Mouse (Mus musculus) thymus, postnatal 36 days (tissue): Measurements from ENCODE around the gene Siglece.
A peak's percentile ranks its signal among the peaks of the same experiment; 100 is the strongest.
"Not testable (repeated sequence)": the region's sequence is repeated elsewhere in the genome, so short reads cannot be mapped to it uniquely, and the experiment has no call there.

Experiments
- DNase-seq, 2 experiments: peaks; one replicate each; pipeline ENCODE4 v3.0.0; 2022; ENCODE audit warnings: mixed read lengths in 2 of 2

Gene Siglece

GRCm38 (mm10) chr7:43660002-43660401 is at the start of gene Siglece:
Gene Siglece (minus strand): TSS chr7:43660161.
- no peak for DNase-seq

GRCm38 (mm10) chr7:43690118-43690517 is 30.2 kb upstream of the Siglece start, which contains the start of gene Klk14:
Gene Klk14 (plus strand): TSS chr7:43690418.
- no peak for DNase-seq

GRCm38 (mm10) chr7:43685088-43685487 is 25.1 kb upstream of the Siglece start:
- DNase-seq, result no peak

- DNase-seq, result not testable (repeated sequence)
Observed at GRCm38 (mm10) chr7:43682511-43682910, 22.6 kb upstream of the Siglece start.

DNA sequence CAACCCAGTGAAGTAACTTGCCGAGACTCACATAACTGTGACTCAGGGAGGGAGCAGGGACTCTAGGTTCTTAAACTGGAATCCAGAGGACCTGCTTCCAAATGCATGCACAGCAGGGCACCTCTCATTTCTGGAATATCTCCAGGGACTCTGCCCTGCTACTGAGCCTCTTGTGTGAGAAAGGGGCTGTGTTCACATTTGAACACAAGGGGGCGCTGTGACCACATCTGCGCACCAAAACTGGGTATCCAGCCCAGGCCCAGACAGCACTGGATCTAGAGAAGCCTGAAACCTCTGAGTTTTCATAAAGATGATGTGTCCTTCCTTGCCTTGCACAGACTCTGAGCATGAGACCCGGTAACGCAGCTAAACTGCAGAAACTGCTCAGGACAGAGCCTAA is 21.0 kb upstream of the Siglece start:
- DNase-seq, result peak; percentile 25 to 41

DNA sequence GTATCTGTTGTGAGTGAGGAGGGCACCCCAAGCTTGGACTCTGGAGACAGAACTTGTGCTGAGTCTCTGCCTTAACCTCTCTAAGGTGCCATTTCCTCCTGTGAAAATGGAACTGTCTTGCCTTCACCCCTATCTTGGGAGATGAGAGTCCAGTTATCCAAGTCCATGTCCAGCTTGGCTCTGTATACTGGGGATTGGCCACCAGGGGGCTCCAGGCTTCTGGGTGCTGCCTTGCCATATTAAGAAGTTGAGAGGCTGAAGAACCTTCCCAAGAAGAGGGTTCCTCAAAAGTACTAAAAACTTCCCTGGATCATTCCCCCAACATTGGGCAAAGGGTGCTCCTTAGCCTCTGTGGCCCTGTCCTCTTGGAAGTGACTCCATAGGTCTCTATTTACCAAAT is 18.6 kb upstream of the Siglece start:
- peak; percentile 17 to 31 for DNase-seq

DNA sequence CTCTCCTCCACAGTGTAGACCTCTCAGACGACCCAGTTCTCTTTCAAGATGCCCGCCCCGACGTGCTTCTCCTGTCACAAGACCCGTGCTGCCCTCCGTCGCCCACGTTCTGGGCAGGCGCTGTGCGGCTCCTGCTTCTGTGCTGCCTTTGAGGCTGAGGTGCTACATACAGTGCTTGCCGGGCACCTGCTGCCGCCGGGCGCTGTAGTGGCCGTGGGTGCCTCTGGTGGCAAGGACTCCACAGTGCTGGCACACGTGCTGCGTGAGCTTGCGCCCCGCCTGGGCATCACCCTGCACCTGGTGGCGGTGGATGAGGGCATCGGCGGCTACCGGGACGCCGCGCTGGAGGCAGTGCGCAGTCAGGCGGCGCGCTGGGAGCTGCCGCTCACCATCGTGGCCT is 15.1 kb upstream of the Siglece start:
- DNase-seq, result no peak

DNA sequence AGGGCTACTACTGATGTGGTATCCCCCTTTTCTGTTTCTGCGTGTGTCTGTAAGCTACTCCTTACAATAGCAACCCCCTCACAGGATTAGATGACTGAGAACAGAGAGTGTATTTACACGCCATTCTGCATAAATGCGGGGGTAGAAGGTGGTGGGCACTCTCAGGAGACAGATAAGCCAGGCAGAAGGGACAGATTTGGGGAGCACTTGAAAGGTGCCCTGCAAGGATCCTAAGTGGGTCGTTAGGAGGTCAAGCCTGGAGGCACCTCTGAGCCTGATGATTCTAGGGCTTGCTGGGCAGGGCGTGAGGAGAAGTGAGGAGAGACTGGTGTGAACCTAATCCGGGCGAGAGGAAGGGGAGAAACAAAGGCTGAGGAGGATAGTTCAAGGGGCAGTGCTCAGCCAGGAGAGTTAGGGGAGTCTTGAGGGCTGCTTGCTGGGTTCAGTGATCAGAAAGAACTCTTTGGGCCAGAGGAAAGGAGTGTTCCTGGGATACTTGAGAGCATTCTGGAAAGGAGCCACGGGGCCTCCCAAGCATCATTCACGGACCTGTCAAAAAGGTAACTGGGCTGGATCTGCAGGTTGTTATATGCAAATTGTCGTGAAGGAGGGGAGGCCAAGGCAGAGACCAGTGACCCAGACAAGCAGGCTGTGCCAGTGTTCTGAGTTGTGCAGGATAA is 12.8 kb upstream of the Siglece start:
- no peak for DNase-seq

DNA sequence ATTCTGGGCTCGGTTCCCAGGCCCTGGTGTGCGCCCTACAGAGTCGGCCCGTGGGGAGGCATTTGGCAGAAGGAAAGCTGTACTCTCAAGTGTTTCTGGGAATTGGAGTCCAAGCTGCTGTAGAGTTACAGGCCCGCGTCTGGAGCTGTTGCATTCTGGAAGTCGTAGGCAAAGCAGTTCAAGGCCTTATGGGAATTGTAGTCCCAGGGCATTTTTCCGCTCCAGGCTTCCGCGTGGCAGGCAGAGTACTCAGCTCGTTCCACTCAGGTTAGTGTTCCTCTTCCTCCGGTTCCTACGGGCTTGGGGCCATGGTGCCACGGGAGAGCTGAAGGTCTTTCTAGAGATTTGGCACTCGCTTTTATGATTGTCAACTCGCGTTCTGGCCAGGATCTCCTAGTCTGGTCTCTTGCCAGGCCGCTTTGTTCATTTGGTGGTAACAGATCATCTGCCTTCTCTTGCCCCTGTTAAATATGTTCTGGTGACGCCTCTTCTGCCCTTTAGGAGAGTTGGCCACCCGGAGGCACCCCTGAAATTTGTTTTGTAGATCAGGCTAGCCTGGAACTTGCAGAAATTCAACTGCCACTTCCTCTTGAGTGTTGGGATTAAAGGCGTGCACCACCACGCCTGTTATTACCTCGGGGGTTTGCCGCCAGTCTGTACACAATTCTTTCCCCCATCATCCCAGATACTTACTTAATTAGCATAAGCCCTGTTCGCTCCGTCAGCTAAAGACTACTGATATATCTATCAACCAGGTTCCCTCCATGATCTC is 12.0 kb upstream of the Siglece start, which contains the start of gene Ctu1:
Ctu1 (plus strand) TSS at position 208 of the 772 bp plus-strand sequence.
- DNase-seq, result peak; percentile 80 to 87

DNA sequence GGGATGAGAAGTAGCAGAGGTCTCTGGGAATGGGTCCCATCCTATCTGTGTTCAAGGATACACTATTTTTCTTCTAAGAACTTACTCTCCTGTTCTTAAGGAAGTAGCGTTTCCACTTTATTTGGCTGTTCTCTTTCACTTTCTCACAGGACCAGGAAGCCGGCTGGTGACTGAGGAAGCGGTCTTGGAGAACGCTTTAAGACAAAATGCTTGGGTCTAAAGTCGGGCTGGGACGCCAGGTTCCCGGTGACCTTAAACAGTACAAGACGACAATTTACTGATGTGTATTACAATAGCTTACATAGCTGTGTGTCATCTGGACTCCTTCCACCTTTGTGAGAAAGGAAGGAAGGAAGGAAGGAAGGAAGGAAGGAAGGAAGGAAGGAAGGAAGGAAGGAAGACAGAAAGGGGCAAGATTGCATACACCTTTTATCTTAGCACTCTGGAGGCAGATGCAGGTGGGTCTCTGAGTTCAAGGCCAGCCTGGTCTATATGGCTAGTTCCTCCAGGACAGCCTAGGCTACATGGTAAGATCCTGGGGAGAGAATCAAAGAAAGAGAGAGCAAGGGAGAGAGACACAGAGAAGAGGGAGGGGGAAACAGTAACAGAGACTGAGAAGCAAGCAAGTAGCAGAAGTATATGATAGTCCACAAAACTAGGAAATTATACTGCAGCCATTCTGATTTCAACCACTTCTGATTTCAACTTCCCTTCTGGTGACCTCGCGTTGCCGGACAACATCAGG is 11.3 kb upstream of the Siglece start:
- DNase-seq, result no peak

- DNase-seq, result peak; percentile 18 to 24
Observed at GRCm38 (mm10) chr7:43668582-43668981, 8.6 kb upstream of the Siglece start.

GRCm38 (mm10) chr7:43667221-43667620 is 7.3 kb upstream of the Siglece start:
- not testable (repeated sequence) for DNase-seq

- no peak for DNase-seq
Observed at GRCm38 (mm10) chr7:43662804-43663203, 2.8 kb upstream of the Siglece start.

DNA sequence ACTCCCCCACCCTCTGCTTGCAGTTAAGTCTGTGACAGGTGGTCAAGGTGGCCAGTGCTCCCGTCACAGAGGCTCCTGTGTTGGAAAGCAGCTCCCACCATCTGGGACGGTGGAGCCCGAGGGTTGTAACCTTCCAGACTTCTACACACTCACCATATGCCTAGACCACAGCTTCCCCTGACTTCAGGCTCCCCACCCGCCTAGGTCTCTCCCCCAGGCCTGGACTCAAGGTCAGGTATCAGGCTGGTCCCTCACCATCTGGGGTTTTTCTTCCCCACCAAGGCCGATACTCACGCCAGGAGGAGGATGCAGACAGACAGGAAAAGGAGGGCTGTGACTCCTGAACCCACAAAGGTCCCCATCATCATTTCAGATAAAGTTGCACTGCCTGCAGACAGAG is 3.7 kb downstream of the Siglece start:
- DNase-seq, result no peak

DNA sequence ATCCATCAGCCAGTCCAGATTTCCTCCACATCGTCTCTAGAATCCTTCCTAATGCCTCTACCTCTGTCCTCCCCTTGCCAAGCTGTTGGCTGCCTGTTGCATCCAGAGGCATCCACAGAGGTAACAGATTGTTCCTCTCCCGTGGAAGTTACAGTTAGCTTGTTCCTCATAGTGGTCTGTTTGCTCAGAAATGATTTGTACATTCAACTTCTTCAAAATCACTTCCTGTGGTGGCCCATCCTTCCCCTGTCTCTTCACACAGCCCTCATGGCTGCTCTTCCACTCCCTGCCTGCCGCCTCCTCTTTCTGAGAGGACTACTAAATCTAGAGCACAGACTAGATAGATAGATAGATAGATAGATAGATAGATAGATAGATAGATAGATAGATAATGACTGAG is 5.4 kb downstream of the Siglece start:
- DNase-seq, result no peak

- DNase-seq, result no peak
Observed at GRCm38 (mm10) chr7:43652683-43653082, 7.3 kb downstream of the Siglece start.

DNA sequence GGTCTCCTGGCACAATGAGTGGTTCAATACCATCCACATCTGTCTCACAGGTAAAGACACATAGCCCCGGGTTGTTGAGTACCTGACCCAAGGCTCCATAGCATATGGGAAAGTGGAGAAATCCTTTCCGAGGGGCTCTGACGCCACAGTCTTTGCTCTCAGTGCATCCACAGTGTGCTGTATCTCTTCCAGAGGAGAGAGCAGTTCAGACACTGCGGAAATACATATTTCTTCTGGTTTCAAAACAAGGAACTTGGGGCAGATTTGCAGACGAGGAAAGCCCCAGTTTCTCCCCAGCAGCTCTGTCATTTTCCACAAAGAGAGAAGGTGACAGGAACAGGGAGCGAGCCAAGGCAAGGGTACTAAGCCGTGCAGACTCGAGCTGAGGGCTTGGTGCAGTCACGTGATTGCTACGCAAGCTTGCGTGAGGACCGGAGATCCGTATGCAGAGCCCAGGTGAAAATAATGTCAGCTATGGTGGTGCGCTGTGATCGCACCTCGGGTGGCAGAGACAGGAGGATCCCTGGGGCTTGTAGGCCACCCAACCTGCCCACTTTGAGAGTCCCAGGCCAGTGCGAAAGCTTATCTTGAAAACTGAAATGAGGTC is 16.8 kb downstream of the Siglece start:
- no peak for DNase-seq

DNA sequence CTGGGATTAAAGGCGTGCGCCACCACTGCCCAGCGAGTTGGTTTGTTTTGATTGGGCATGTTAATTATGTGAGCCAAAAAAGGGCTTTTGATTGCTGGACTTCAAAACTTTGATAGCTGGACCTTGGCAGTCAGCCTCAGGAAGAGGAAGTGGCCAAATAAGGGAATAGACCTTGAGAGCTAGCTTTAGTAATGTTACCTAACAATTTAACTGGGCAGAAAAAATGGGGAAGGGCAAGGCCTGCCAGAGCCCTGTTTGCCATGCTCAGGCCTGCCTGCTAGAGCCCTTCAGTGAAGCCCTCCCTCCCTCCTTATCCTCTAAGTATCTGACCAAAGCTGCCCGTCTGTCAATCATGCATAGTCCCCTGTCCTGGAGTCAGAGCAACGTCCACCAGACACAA is 17.4 kb downstream of the Siglece start:
- no peak for DNase-seq

- DNase-seq, result no peak
Observed at GRCm38 (mm10) chr7:43637118-43637517, 22.8 kb downstream of the Siglece start.

GRCm38 (mm10) chr7:43636194-43636593 is 23.8 kb downstream of the Siglece start:
- DNase-seq, result no peak

GRCm38 (mm10) chr7:43634500-43634899 is 25.5 kb downstream of the Siglece start, which contains the start of gene Ceacam18:
Gene Ceacam18 (plus strand): TSS chr7:43634707.
- no peak for DNase-seq

- no peak for DNase-seq
Observed at GRCm38 (mm10) chr7:43633940-43634339, 26.0 kb downstream of the Siglece start.
